Mouse (Mus musculus) embryonic facial prominence, embryonic 11.5 days (tissue): Measurements from ENCODE around the gene Spg20. TPM values are rescaled to one million over a fixed set of nuclear protein-coding genes. Genes with fewer than 3 reads are reported as not detected.

Experiments
- ATAC-seq: fragments of 200-750 bp; cut with Nextera tagmentation; replicated peaks from 2 replicates; pipeline ENCODE4 v1.8.0; 2017; ENCODE audit warnings: low read depth; ENCODE audit not compliant: insufficient number of reproducible peaks, low FRiP score, low TSS enrichment
- DNase-seq: peaks from one replicate; pipeline ENCODE4 v3.0.0-alpha.2; 2015; ENCODE audit warnings: low spot score
- H3K27ac ChIP-seq: fragments of 300-500 bp; sonication (generic); replicated peaks from 2 replicates; pipeline ENCODE4 v1.5.1; 2014; ENCODE audit warnings: mild to moderate bottlenecking, low read depth, low read length, control low read depth
- H3K27me3 ChIP-seq: fragments of 300-500 bp; sonication (generic); 2 replicates; pipeline ENCODE4 v1.6.1; 2014; ENCODE audit warnings: mild to moderate bottlenecking, low read length, moderate library complexity, mixed read lengths; ENCODE audit not compliant: control insufficient read depth, insufficient read depth
- H3K36me3 ChIP-seq: fragments of 300-500 bp; sonication (generic); replicated peaks from 2 replicates; pipeline ENCODE4 v1.6.1; 2014; ENCODE audit warnings: low read depth, mild to moderate bottlenecking, low read length, moderate library complexity, mixed read lengths; ENCODE audit not compliant: control insufficient read depth, insufficient read depth
- H3K4me1 ChIP-seq: fragments of 300-500 bp; sonication (generic); 2 replicates; pipeline ENCODE4 v1.6.1; 2014; ENCODE audit warnings: low read length, mixed read lengths; ENCODE audit not compliant: control insufficient read depth, insufficient read depth
- H3K4me2 ChIP-seq: fragments of 300-500 bp; sonication (generic); 2 replicates; pipeline ENCODE4 v1.6.1; 2014; ENCODE audit warnings: low read depth, mild to moderate bottlenecking, control low read depth, low read length, moderate library complexity
- H3K4me3 ChIP-seq: fragments of 300-500 bp; sonication (generic); 2 replicates; pipeline ENCODE4 v1.5.1; 2014; ENCODE audit warnings: low read depth, low read length, control low read depth
- H3K9ac ChIP-seq: fragments of 300-500 bp; sonication (generic); replicated peaks from 2 replicates; pipeline ENCODE4 v1.6.1; 2014; ENCODE audit warnings: mild to moderate bottlenecking, control low read depth, low read length
- H3K9me3 ChIP-seq: fragments of 300-500 bp; sonication (generic); replicated peaks from 2 replicates; pipeline ENCODE4 v1.6.1; 2016; ENCODE audit warnings: mild to moderate bottlenecking, low read length, inconsistent platforms, mixed read lengths; ENCODE audit not compliant: control insufficient read depth
- WGBS: fragments of 180-500 bp; shearing (Covaris S2); extraction: QIAGEN DNeasy Blood & Tissue Kit; methylation state at CpG from one replicate; pipeline ENCODE4 v1.1.7; 2014; 5-methylcytosine and 5-hydroxymethylcytosine counted together
- microRNA-seq: library from miRNA; unstranded; fragments of <30 nt; microRNA quantifications from one replicate; pipeline ENCODE4, GENCODE M21; 2016; ENCODE audit warnings: borderline number of aligned reads
- polyA plus RNA-seq: library from polyadenylated mRNA; unstranded; fragments of >200 nt; fragmentation: Nextera tagmentation; extraction: Ambion mirVana; gene quantifications from 2 replicates; pipeline ENCODE4 v1.2.1, GENCODE M21; 2014

Spg20 gene
- polyA plus RNA-seq, 1 experiment from 2014 or later = 84.8 TPM

- Histone ChIP-seq H3K4me1 (no peaks in the 10 kb centered on the region), H3K36me3 (no peaks in the 10 kb centered on the region), H3K4me3 (no peak overlapping the region), H3K27ac (no peak overlapping the region), H3K9ac (no peak overlapping the region), H3K27me3 (no peaks in the 10 kb centered on the region), H3K4me2 (no peak overlapping the region), H3K9me3 (no peaks in the 10 kb centered on the region)
- 72% methylated on average over 5 of the region's 5 CpGs for WGBS
- ATAC-seq (no peak), DNase-seq (no peak)
Observed at GRCm38 (mm10) chr3:55157413-55157812, 45.5 kb downstream of the Spg20 start.

DNA sequence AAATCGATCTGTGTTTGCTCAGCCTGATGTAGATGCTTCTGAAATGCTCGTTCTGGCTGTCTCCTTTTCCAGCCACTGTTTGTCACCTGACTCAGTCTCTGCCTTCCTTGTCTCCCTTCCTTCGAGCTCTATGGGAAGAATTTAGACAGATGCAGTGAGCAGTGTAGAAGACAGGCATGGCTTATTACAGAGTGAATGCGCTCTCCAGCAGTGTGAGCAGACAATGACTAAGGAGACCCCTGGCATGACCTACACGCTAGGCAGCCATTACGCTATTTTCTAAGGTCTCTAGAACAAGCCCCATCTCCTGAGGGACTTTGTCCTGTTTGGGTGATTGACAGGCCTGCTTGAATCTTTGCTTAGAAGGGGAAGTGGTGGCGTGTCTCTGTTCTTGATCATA, 49.2 kb downstream of the Spg20 start:
- no peaks in the 10 kb centered on the region for H3K36me3 ChIP-seq
- no peak overlapping the region for H3K4me2 ChIP-seq
- no peak overlapping the region for H3K9ac ChIP-seq
- 65% methylated on average over 7 of the region's 7 CpGs for WGBS
- H3K4me1 ChIP-seq = no peaks in the 10 kb centered on the region
- H3K4me3 ChIP-seq = no peak overlapping the region
- H3K9me3 ChIP-seq = no peaks in the 10 kb centered on the region
- no peak for DNase-seq
- no peak overlapping the region for H3K27ac ChIP-seq
- ATAC-seq = no peak
- no peaks in the 10 kb centered on the region for H3K27me3 ChIP-seq

DNA sequence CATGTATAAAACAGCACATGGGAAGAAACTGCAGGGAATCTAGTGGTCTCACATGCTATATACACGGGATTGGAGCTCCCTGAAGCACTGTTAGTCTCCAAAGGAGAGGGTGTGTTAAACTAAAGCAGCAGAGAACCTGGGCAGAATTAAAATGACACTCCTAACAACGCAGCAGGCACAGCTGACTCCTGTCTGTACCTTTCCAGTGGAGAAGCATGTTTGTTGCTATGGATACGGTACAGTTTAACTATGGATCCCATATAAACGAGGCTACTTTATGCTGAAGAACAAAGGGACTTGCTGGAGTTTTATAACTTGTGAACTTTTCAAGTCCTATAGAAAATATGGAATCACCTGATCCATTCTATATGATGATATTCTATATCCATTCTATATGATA, 51.6 kb downstream of the Spg20 start:
- DNase-seq = no peak
- 78% methylated on average over 4 of the region's 4 CpGs for WGBS

GRCm38 (mm10) chr3:55172478-55172877, 60.6 kb downstream of the Spg20 start:
- H3K4me3 ChIP-seq = no peak overlapping the region
- no peak overlapping the region for H3K27ac ChIP-seq
- H3K4me2 ChIP-seq = no peak overlapping the region
- ATAC-seq = no peak
- 81% methylated on average over 3 of the region's 3 CpGs for whole genome bisulfite sequencing
- H3K9me3 ChIP-seq = no peaks in the 10 kb centered on the region
- H3K27me3 ChIP-seq = no peaks in the 10 kb centered on the region
- H3K9ac ChIP-seq = no peak overlapping the region
- H3K4me1 ChIP-seq = no peaks in the 10 kb centered on the region
- no peak for DNase-seq
- no peaks in the 10 kb centered on the region for H3K36me3 ChIP-seq

More for the DNA sequence above, 51.6 kb downstream of the Spg20 start:
- H3K9me3 ChIP-seq = no peaks in the 10 kb centered on the region
- no peak overlapping the region for H3K27ac ChIP-seq
- no peak for ATAC-seq
- no peaks in the 10 kb centered on the region for H3K4me1 ChIP-seq
- no peak overlapping the region for H3K4me2 ChIP-seq
- H3K9ac ChIP-seq = no peak overlapping the region
- no peaks in the 10 kb centered on the region for H3K27me3 ChIP-seq
- no peak overlapping the region for H3K4me3 ChIP-seq
- no peaks in the 10 kb centered on the region for H3K36me3 ChIP-seq

DNA sequence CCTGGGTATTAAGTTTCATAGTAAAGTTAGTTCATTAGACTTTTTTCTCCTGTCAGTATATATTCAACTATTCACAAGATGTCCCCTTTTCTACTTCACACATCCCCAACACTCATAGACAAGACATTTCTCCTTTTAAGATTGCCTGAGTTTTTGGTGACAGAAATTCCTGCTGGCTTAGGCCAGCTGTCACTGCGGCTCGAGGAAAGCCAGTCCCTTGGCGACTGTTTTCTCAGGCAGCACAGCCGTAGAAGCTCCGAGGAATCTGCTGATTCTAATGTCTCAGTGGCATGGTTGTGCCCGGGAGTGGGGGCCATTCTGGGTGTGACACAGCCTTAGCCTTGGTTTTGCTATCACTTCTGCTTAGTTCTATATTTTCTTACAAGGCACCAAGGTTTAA, 65.4 kb downstream of the Spg20 start:
- Histone ChIP-seq H3K27ac (no peak overlapping the region), H3K4me3 (no peak overlapping the region), H3K27me3 (no peaks in the 10 kb centered on the region), H3K4me1 (no peaks in the 10 kb centered on the region), H3K36me3 (no peaks in the 10 kb centered on the region), H3K4me2 (no peak overlapping the region), H3K9ac (no peak overlapping the region), H3K9me3 (no peaks in the 10 kb centered on the region)
- DNase-seq (no peak), ATAC-seq (no peak)
- 64% methylated on average over 6 of the region's 6 CpGs for WGBS

DNA sequence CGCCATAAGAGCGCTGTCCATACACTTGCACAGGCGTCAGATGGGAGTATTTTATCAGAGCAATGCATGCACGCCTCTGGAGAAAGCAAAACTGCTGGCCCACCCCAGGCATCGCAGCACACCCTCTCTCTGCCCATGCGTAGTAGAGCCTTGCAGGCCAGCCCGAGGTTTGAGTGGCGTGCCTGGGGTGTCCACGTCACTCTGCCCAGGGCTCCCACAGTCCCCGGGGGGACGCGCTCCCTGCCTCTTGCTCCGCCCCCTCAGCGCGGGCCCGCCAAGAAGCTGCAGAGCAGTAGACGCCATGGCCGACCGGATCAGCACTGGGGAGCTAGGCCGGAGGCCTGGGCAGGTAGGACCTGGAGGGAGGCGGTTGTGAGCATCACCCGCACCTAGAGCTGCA, 69.9 kb downstream of the Spg20 start, which contains the start of gene Sohlh2:
TSS of gene Sohlh2 (plus strand) at position 263 of the 400 bp plus-strand sequence.
- ATAC-seq (no peak), DNase-seq (no peak)
- Histone ChIP-seq H3K4me3 (no peak within 1 kb of the TSS), H3K4me1 (no peaks in the 10 kb centered on the region), H3K27me3 (no peaks in the 10 kb centered on the region), H3K27ac (no peak within 1 kb of the TSS), H3K36me3 (no peaks in the 10 kb centered on the region), H3K9ac (no peak within 1 kb of the TSS), H3K9me3 (no peaks in the 10 kb centered on the region), H3K4me2 (no peak within 1 kb of the TSS)
- WGBS = 92% methylated on average over 22 of the region's 22 CpGs

Small RNA genes lying within 50 kb of the gene (microRNA-seq; reads per million reads assigned to microRNA genes)
- gene Gm22029 = not detected

Other genes starting within 250 kb of the Spg20 start
- 0.32 and 0.60 TPM in 2 replicates for gene Sertm1, start 196.2 kb upstream of the Spg20 start, polyA plus RNA-seq
- 2.2 and 2.6 TPM in 2 replicates for gene Ccna1, start 56.6 kb upstream of the Spg20 start, polyA plus RNA-seq
- gene Ccdc169, start 25.2 kb downstream of the Spg20 start, polyA plus RNA-seq = 0.07 TPM in 1 of 2 replicates, not detected in the other
- not detected in 2 replicates for gene Sohlh2, start 69.9 kb downstream of the Spg20 start, polyA plus RNA-seq
- gene Dclk1, start 130.3 kb downstream of the Spg20 start, polyA plus RNA-seq = 32.9 and 37.8 TPM in 2 replicates